Mouse (Mus musculus): ENCODE data around the gene Foxk2.

DNA sequence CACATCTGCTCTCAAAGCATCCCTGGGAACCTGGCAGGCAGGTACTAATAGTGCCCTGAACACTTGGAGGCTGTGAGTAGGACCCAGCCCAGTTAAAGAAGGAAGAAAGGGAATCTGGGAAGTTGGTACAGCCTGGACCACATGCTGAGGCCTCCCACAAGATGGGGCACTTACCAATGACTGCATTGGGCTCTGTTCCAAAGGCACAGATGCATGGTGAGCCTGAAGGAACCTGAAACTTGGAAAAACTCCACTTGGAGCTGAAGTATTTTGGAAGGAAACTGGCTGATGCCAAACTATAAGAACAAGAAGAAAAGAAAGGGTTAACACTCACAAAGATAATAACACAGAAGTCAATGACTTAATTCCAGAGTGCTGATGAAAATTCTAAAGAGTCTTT, 68.8 kb downstream of the Foxk2 start:
- TF ChIP-seq ZC3H11A (IDR thresholded peaks at IDR 0.05; ENCODE audit: borderline replicate concordance, low read depth, low read length) (no peak), CHD2 (IDR thresholded peaks at IDR 0.05; ENCODE audit: low read depth, low read length) (no peak), HCFC1 (IDR thresholded peaks at IDR 0.05; ENCODE audit: borderline replicate concordance, insufficient read depth, low read length) (no peak), MAFK (IDR thresholded peaks at IDR 0.05; ENCODE audit: insufficient read depth, low read depth, low read length) (no peak), ZNF384 (IDR thresholded peaks at IDR 0.05; ENCODE audit: low read depth, low read length) (no peak)

Data from ES-E14 (cell line).